Mouse (Mus musculus): ENCODE measurements at regions not wholly inside any gene's neighbourhood (a gene's known extent, or its start where the extent isn't known, plus 50 kb on each side); places are given as distances from the start of the nearest gene placed in this dataset.
"Not testable (repeated sequence)": the region's sequence is repeated elsewhere in the genome, so short reads cannot be mapped to it uniquely, and the experiment has no call there.

GRCm38 (mm10) chr12:22745556-22745955, 1034.5 kb downstream of the Gm10330 start:
- not testable (repeated sequence) for H3K27me3 ChIP-seq (replicated peaks); H3K4me1 ChIP-seq; H3K27ac ChIP-seq (replicated peaks); H3K36me3 ChIP-seq; H3K9ac ChIP-seq (replicated peaks); ATAC-seq (ENCODE audit: low FRiP score); H3K9me3 ChIP-seq (replicated peaks)
- H3K4me2 ChIP-seq: peak overlapping the region; percentile 36
- H3K4me3 ChIP-seq (replicated peaks): peak overlapping the region; percentile 29
- 5% methylated on average over 29 of the region's 40 CpGs for WGBS

GRCm38 (mm10) chr12:22745067-22745466, 1035.0 kb downstream of the Gm10330 start:
- ATAC-seq (ENCODE audit: low FRiP score); H3K4me1 ChIP-seq; H3K27ac ChIP-seq (replicated peaks); H3K36me3 ChIP-seq; H3K27me3 ChIP-seq (replicated peaks); H3K9me3 ChIP-seq (replicated peaks); H3K9ac ChIP-seq (replicated peaks): not testable (repeated sequence)
- 9% methylated on average over 36 of the region's 43 CpGs for WGBS
- Histone ChIP-seq H3K4me3 (replicated peaks) (peak overlapping the region; percentile 29), H3K4me2 (peak overlapping the region; percentile 36)
